Mouse (Mus musculus): ENCODE measurements around the gene Prss50.
"Not testable (repeated sequence)": the region's sequence is repeated elsewhere in the genome, so short reads cannot be mapped to it uniquely, and the experiment has no call there.

- TF ChIP-seq POLR2A (IDR thresholded peaks at IDR 0.05; ENCODE audit: borderline replicate concordance, insufficient read depth, low read length); CTCF (IDR thresholded peaks at IDR 0.05; ENCODE audit: borderline replicate concordance, insufficient read depth, low read depth, low read length): not testable (repeated sequence)
These were observed 37.2 kb upstream of the Prss50 start for GRCm38 (mm10) chr9:110820546-110820945.

Measured in cerebellum, adult 2 months (tissue).